Mouse (Mus musculus): ENCODE data around the gene Krtap13-1. TPM values are rescaled to one million over a fixed set of nuclear protein-coding genes. Genes with fewer than 3 reads are reported as not detected.

Gene Krtap13-1
- polyA plus RNA-seq (2014; fragmentation: Nextera tagmentation; extraction: Ambion mirVana): not detected in 2 replicates

DNA sequence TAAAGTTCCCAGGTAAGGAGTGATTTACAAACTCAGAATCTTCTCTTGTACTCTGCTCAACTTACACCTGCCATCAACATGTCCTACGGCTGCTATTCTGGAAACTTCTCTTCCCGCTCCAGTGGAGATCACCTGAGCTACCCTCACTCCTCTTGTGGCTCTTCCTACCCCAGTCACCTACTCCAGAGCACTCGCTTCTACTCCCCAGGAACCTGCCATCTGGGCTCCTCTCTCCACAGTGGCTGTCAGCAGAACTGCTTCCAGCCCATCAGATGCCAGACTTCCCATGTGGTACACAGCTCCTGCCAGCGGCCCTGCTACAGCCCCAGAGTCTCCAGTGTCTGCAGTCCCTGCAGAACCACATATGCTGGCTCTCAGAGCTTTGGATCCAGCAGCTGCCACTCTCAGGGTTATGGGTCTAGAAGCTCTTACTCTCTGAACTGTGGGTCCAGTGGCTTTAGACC lies at the start of gene Krtap13-1:
Gene Krtap13-1, plus strand, starts transcription at position 51 of the 464 bp plus-strand sequence.
- no peaks in the 10 kb centered on the region for H3K36me3 ChIP-seq (ENCODE audit: control insufficient read depth, insufficient read depth, low read length)
- no peak for ATAC-seq (ENCODE audit: low FRiP score)
- H3K4me2 ChIP-seq (replicated peaks; ENCODE audit: low read depth, low read length): no peak within 1 kb of the TSS
- no peaks in the 10 kb centered on the region for H3K9me3 ChIP-seq (ENCODE audit: control insufficient read depth, low read length)
- H3K27me3 ChIP-seq (ENCODE audit: control insufficient read depth, insufficient read depth, low read length): no peaks in the 10 kb centered on the region
- H3K9ac ChIP-seq (ENCODE audit: low read depth, low read length): no peak within 1 kb of the TSS
- no peaks in the 10 kb centered on the region for H3K4me1 ChIP-seq (replicated peaks; ENCODE audit: control insufficient read depth, insufficient read depth, low read length)
- no peak within 1 kb of the TSS for H3K4me3 ChIP-seq (ENCODE audit: low read depth, low read length)
- DNase-seq (ENCODE audit: low spot score): no peak
- no peak within 1 kb of the TSS for H3K27ac ChIP-seq (ENCODE audit: low read depth, low read length)
- WGBS: 82% methylated on average over 4 of the region's 4 CpGs

DNA sequence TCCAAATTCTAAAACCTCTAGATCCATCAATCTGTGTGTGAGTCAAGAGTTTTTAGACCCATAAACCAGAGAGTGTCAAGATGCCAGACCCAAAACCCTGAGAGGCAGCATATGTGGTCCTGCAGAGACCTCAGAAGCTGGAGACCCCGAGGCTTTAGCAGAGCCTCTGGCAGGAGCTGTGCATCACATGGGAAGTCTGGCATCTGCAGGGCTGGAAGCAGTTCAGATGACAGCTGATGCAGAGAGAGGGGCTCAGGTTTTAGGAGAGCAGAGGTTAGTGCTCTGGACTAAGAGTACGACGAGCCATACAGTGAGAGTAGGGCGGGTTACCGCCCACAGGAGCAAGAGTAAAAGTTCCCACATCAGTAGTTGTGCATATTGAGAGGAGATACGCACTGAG lies 49.6 kb upstream of the Krtap13-1 start:
- Histone ChIP-seq H3K9me3 (ENCODE audit: control insufficient read depth, low read length) (no peaks in the 10 kb centered on the region), H3K4me3 (ENCODE audit: low read depth, low read length) (no peak overlapping the region), H3K27me3 (ENCODE audit: control insufficient read depth, insufficient read depth, low read length) (no peaks in the 10 kb centered on the region), H3K4me1 (replicated peaks; ENCODE audit: control insufficient read depth, insufficient read depth, low read length) (no peaks in the 10 kb centered on the region), H3K27ac (ENCODE audit: low read depth, low read length) (no peak overlapping the region), H3K9ac (ENCODE audit: low read depth, low read length) (no peak overlapping the region), H3K4me2 (replicated peaks; ENCODE audit: low read depth, low read length) (no peak overlapping the region), H3K36me3 (ENCODE audit: control insufficient read depth, insufficient read depth, low read length) (no peaks in the 10 kb centered on the region)
- DNase-seq (ENCODE audit: low spot score) (no peak), ATAC-seq (ENCODE audit: low FRiP score) (no peak)
- WGBS: 92% methylated on average over 6 of the region's 6 CpGs

DNA sequence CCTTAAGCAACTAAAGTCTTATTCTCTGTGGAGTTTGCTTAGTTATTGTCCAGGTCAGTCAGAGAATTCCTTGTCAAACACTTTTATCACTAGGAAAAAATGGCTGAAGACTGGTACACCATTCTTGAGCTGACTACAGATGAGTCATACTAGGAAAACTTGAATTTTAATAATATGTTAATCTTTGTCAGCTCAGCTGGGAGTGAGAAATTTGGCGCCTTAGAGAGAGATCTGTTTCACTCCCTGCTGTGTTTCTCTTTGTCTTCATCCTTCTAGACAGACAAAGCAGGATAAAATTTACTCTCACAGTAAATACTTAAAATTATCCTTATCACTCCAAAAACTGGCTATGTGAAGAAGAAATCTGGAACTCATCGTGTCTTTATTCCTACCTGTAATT lies 47.4 kb upstream of the Krtap13-1 start:
- no peak for DNase-seq (ENCODE audit: low spot score)
- ATAC-seq (ENCODE audit: low FRiP score): peak; percentile 22; the same call in 1 of the 2 replicates
- no peak overlapping the region for H3K9ac ChIP-seq (ENCODE audit: low read depth, low read length)
- no peak overlapping the region for H3K4me3 ChIP-seq (ENCODE audit: low read depth, low read length)
- 61% methylated on average over 2 of the region's 2 CpGs for WGBS
- H3K9me3 ChIP-seq (ENCODE audit: control insufficient read depth, low read length): no peaks in the 10 kb centered on the region
- H3K27me3 ChIP-seq (ENCODE audit: control insufficient read depth, insufficient read depth, low read length): no peaks in the 10 kb centered on the region
- H3K4me2 ChIP-seq (replicated peaks; ENCODE audit: low read depth, low read length): no peak overlapping the region
- H3K27ac ChIP-seq (ENCODE audit: low read depth, low read length): no peak overlapping the region
- H3K36me3 ChIP-seq (ENCODE audit: control insufficient read depth, insufficient read depth, low read length): no peaks in the 10 kb centered on the region
- H3K4me1 ChIP-seq (replicated peaks; ENCODE audit: control insufficient read depth, insufficient read depth, low read length): no peaks in the 10 kb centered on the region

DNA sequence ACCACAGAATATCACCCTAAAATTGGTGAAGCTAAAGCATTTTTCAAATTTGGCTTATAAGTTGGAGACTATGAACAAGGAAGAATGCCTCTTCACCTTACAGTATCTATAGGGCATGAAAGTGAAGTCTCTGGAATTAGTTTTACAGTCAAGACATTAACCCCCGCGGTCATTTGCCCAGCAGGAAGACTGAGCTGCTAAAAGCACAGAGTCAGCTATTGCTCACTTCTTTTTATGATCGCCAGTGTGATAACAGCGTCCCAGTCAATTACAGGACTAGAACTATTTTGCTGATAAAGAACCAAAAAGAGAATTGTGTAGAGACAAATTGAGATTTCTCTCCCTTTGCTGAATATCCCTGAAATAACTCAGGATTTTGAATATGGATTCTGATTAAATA lies 32.4 kb upstream of the Krtap13-1 start:
- Histone ChIP-seq H3K27ac (ENCODE audit: low read depth, low read length) (no peak overlapping the region), H3K9me3 (ENCODE audit: control insufficient read depth, low read length) (no peaks in the 10 kb centered on the region), H3K4me3 (ENCODE audit: low read depth, low read length) (no peak overlapping the region), H3K9ac (ENCODE audit: low read depth, low read length) (no peak overlapping the region), H3K27me3 (ENCODE audit: control insufficient read depth, insufficient read depth, low read length) (no peaks in the 10 kb centered on the region), H3K4me2 (replicated peaks; ENCODE audit: low read depth, low read length) (no peak overlapping the region), H3K4me1 (replicated peaks; ENCODE audit: control insufficient read depth, insufficient read depth, low read length) (no peaks in the 10 kb centered on the region), H3K36me3 (ENCODE audit: control insufficient read depth, insufficient read depth, low read length) (no peaks in the 10 kb centered on the region)
- ATAC-seq (ENCODE audit: low FRiP score) (no peak), DNase-seq (ENCODE audit: low spot score) (no peak)
- WGBS: 82% methylated on average over 4 of the region's 4 CpGs

DNA sequence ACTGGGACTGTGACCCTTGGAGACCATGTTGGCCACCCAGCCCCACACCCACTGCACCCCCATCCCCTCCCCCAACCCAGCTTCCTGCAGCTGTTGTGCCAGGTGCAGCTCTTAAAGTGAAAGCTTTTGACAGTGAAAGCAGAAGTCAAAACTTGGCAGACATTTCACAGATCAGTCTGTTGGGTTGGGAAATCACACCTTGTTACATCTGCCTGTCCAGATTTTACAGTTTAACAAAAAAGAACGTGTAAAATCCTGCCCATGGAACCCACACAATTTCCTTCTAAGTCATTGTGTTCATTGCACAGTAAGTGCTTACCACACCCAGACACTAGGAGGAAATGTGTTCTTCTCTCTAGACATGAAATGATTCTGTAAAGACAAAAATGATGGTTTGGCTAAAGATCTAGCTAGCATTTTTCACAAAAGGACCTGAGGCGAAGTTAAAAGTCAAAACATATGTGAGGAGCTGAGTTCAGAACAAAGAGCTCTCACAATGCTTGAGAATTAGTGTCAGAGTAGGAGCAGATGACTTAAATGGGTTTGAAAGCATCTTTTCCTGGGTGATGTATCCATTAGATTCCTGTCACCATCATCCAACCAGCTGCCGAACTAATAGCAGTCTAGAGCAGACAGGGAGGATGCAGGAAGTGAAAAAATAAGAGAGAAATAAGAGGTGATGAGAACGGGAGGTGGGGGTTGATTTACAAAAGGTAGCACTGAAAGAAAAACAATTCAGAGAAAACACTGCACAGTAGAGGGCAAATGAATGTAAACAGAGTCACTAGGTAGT lies 27.4 kb upstream of the Krtap13-1 start:
- WGBS: 62% methylated on average over 4 of the region's 4 CpGs
- H3K9me3 ChIP-seq (ENCODE audit: control insufficient read depth, low read length): no peaks in the 10 kb centered on the region
- H3K27ac ChIP-seq (ENCODE audit: low read depth, low read length): no peak overlapping the region
- H3K4me2 ChIP-seq (replicated peaks; ENCODE audit: low read depth, low read length): no peak overlapping the region
- H3K27me3 ChIP-seq (ENCODE audit: control insufficient read depth, insufficient read depth, low read length): no peaks in the 10 kb centered on the region
- H3K36me3 ChIP-seq (ENCODE audit: control insufficient read depth, insufficient read depth, low read length): no peaks in the 10 kb centered on the region
- H3K9ac ChIP-seq (ENCODE audit: low read depth, low read length): no peak overlapping the region
- H3K4me1 ChIP-seq (replicated peaks; ENCODE audit: control insufficient read depth, insufficient read depth, low read length): no peaks in the 10 kb centered on the region
- no peak overlapping the region for H3K4me3 ChIP-seq (ENCODE audit: low read depth, low read length)
- DNase-seq (ENCODE audit: low spot score): no peak
- no peak for ATAC-seq (ENCODE audit: low FRiP score)

DNA sequence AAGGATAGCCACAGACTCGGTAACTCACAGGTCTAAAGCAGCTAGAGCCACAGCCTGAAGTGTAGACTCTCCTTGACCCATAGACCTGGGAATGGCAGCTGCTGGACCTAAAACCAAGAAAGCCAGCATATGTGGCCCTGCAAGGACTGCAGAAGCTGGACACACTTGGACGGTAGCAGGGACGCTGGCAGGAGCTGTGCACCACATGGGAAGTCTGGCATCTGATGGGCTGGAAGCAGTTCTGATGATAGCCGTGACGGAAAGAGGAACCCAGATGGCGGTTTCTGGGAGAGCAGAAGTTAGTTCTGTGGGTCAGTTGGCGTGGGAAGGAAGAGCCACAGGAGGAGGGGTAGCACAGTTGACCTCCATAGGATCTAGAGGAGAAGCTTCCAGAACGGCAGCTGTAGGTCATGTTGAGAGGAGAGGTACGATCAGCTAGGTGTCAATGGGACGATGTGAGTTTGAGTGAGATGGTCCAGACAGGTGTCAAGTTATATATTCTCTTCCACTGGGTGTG lies 21.1 kb upstream of the Krtap13-1 start, which contains the start of gene 2310061N02Rik:
Gene 2310061N02Rik, minus strand, starts transcription at position 467 of the 517 bp plus-strand sequence.
- Histone ChIP-seq H3K4me1 (replicated peaks; ENCODE audit: control insufficient read depth, insufficient read depth, low read length) (no peaks in the 10 kb centered on the region), H3K36me3 (ENCODE audit: control insufficient read depth, insufficient read depth, low read length) (no peaks in the 10 kb centered on the region), H3K4me3 (ENCODE audit: low read depth, low read length) (no peak within 1 kb of the TSS), H3K4me2 (replicated peaks; ENCODE audit: low read depth, low read length) (no peak within 1 kb of the TSS), H3K9ac (ENCODE audit: low read depth, low read length) (no peak within 1 kb of the TSS), H3K9me3 (ENCODE audit: control insufficient read depth, low read length) (no peaks in the 10 kb centered on the region), H3K27me3 (ENCODE audit: control insufficient read depth, insufficient read depth, low read length) (no peaks in the 10 kb centered on the region), H3K27ac (ENCODE audit: low read depth, low read length) (no peak within 1 kb of the TSS)
- ATAC-seq (ENCODE audit: low FRiP score): no peak
- WGBS: 87% methylated on average over 10 of the region's 10 CpGs
- no peak for DNase-seq (ENCODE audit: low spot score)

DNA sequence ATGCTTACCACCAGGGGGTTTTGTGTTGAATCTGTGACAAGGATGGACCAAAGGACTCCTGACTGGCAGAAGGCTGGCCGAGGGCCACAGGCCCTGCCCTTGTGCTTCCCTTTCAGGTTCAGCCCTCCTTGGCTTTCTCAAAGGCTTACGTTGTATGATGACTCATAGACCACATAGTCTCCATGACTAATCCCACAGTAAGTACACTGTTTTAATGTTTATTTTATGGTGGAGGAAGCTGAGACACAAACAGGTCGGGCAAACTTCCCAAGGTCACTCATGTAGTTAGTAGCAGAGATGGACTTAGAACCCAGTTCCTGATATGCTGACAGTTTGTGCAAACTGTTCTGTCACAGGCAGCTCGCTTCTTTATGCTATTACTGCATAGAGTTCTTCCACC lies 17.9 kb upstream of the Krtap13-1 start:
- WGBS: 75% methylated on average over 4 of the region's 4 CpGs
- Histone ChIP-seq H3K9ac (ENCODE audit: low read depth, low read length) (no peak overlapping the region), H3K4me2 (replicated peaks; ENCODE audit: low read depth, low read length) (no peak overlapping the region), H3K27me3 (ENCODE audit: control insufficient read depth, insufficient read depth, low read length) (no peaks in the 10 kb centered on the region), H3K4me3 (ENCODE audit: low read depth, low read length) (no peak overlapping the region), H3K27ac (ENCODE audit: low read depth, low read length) (no peak overlapping the region), H3K4me1 (replicated peaks; ENCODE audit: control insufficient read depth, insufficient read depth, low read length) (no peaks in the 10 kb centered on the region), H3K9me3 (ENCODE audit: control insufficient read depth, low read length) (no peaks in the 10 kb centered on the region), H3K36me3 (ENCODE audit: control insufficient read depth, insufficient read depth, low read length) (no peaks in the 10 kb centered on the region)
- ATAC-seq (ENCODE audit: low FRiP score) (0 out of 2 replicates have a peak, but pooled peaks have one; percentile 23), DNase-seq (ENCODE audit: low spot score) (no peak)

DNA sequence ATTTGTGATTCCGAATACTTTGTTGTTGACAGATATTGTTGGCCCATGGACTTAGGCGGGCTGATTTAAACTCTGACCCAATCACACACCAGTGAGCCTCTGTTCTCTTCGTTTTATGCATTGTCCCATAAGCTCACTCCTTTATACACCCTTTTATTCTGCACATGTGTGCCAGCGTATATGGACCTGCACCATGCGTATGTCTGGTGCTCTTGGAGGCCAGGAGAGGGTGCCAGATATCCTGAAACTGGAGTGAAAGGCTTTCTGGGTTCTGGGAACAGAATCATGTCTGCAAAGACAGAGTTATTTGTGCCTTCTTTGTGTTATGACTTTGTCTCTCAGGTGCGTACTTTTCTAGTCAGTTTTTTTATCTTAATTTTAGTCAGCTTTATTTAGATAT lies 17.4 kb upstream of the Krtap13-1 start:
- WGBS: 90% methylated on average over 6 of the region's 6 CpGs
- Histone ChIP-seq H3K36me3 (ENCODE audit: control insufficient read depth, insufficient read depth, low read length) (no peaks in the 10 kb centered on the region), H3K4me3 (ENCODE audit: low read depth, low read length) (no peak overlapping the region), H3K9me3 (ENCODE audit: control insufficient read depth, low read length) (no peaks in the 10 kb centered on the region), H3K27me3 (ENCODE audit: control insufficient read depth, insufficient read depth, low read length) (no peaks in the 10 kb centered on the region), H3K9ac (ENCODE audit: low read depth, low read length) (no peak overlapping the region), H3K4me1 (replicated peaks; ENCODE audit: control insufficient read depth, insufficient read depth, low read length) (no peaks in the 10 kb centered on the region), H3K4me2 (replicated peaks; ENCODE audit: low read depth, low read length) (no peak overlapping the region), H3K27ac (ENCODE audit: low read depth, low read length) (no peak overlapping the region)
- DNase-seq (ENCODE audit: low spot score) (no peak), ATAC-seq (ENCODE audit: low FRiP score) (no peak)

DNA sequence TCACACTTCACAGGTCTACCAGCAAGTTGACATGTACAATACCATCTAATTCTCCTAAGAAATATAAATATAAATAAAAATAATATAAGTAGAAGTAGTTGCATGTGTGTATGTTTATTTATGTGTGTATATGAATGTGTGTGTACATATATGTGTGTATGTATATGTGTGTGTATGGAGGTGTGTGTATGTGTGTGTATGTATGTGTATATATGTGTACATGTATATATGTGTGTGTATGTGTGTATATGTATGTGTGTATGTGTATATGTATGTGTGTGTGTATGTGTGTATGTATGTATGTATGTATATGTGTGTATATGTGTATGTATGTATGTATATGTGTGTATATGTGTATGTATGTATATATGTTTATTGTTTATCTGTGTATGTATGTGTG lies 12.1 kb upstream of the Krtap13-1 start:
- H3K4me1 ChIP-seq (replicated peaks; ENCODE audit: control insufficient read depth, insufficient read depth, low read length): no peaks in the 10 kb centered on the region
- no peaks in the 10 kb centered on the region for H3K36me3 ChIP-seq (ENCODE audit: control insufficient read depth, insufficient read depth, low read length)
- no peak overlapping the region for H3K4me3 ChIP-seq (ENCODE audit: low read depth, low read length)
- no peaks in the 10 kb centered on the region for H3K27me3 ChIP-seq (ENCODE audit: control insufficient read depth, insufficient read depth, low read length)
- no peak overlapping the region for H3K27ac ChIP-seq (ENCODE audit: low read depth, low read length)
- DNase-seq (ENCODE audit: low spot score): no peak
- no peaks in the 10 kb centered on the region for H3K9me3 ChIP-seq (ENCODE audit: control insufficient read depth, low read length)
- no peak for ATAC-seq (ENCODE audit: low FRiP score)
- H3K4me2 ChIP-seq (replicated peaks; ENCODE audit: low read depth, low read length): no peak overlapping the region
- no peak overlapping the region for H3K9ac ChIP-seq (ENCODE audit: low read depth, low read length)

Measured in hindbrain, embryonic 11.5 days (tissue).